Mouse (Mus musculus) layer of hippocampus, postnatal 25 days (tissue): ENCODE measurements around the gene Dyx1c1. TPM values are rescaled to one million over a fixed set of nuclear protein-coding genes. Genes with fewer than 3 reads are reported as not detected.

Experiments
- DNase-seq, 2 experiments: peaks; one replicate each; pipeline ENCODE4 v3.0.0; 2022; ENCODE audit warnings: mixed read lengths in 2 of 2, low spot score in 1 of 2; ENCODE audit errors: extremely low spot score in 1 of 2
- total RNA-seq, 2 experiments: library from RNA; stranded (reverse); gene quantifications; 2 replicates each; pipeline ENCODE4 v1.2.3; 2021

Gene Dyx1c1
- total RNA-seq, 2 experiments from 2014 or later = 2.0 to 2.5 TPM

DNA sequence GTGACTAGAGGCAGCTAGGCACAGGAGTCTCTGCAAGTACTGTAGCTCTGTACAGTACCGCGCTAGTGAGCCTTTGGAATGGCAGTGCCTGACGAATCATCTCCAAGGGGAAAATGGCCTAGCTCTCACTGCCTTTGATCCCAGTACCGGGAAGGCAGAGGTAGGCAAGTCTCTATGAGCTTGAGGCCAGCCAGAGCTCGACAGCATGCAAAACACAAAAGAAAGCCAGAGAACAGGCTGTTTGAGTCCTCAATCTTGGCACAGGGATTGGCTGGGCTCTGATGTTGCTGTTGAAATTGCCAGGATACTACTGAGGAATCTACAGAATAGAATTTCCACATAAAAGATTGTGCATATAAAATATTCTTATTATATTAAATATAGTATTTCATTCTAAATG is 13.8 kb downstream of the Dyx1c1 start:
- DNase-seq = no peak

GRCm38 (mm10) chr9:72972984-72973383 is 14.4 kb downstream of the Dyx1c1 start:
- DNase-seq = no peak

GRCm38 (mm10) chr9:72974734-72975133 is 16.1 kb downstream of the Dyx1c1 start:
- DNase-seq = no peak

- no peak for DNase-seq
Observed at GRCm38 (mm10) chr9:72975242-72975641, 16.7 kb downstream of the Dyx1c1 start.

- no peak for DNase-seq
Observed at GRCm38 (mm10) chr9:72983066-72983465, 24.5 kb downstream of the Dyx1c1 start.

GRCm38 (mm10) chr9:72985250-72986220 is 26.9 kb downstream of the Dyx1c1 start, which contains the start of the genes Ccpg1os and Ccpg1:
Gene Ccpg1os, minus strand, starts transcription at chr9:72985382.
Gene Ccpg1, plus strand, starts transcription at chr9:72985429.
- peak; percentile 86 to 87 for DNase-seq

DNA sequence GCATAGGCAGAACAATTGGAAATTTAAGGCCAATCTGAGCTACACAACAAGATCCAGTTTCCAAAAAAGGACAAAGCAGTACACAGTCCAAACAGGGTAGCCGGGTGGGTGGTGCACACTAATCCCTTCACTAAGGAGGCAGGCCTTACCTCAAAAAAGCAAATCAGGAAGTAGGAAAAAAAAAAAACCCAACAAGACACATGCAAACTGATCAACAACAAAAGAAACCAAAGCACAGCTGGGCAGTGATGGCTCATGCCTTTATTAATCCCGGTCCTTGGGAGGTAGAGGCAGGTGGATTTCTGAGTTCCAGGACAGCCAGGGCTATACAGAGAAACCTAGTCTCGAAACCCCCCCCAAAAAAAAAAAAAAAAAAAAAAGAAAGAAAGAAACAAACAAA is 29.1 kb downstream of the Dyx1c1 start:
- DNase-seq = no peak

DNA sequence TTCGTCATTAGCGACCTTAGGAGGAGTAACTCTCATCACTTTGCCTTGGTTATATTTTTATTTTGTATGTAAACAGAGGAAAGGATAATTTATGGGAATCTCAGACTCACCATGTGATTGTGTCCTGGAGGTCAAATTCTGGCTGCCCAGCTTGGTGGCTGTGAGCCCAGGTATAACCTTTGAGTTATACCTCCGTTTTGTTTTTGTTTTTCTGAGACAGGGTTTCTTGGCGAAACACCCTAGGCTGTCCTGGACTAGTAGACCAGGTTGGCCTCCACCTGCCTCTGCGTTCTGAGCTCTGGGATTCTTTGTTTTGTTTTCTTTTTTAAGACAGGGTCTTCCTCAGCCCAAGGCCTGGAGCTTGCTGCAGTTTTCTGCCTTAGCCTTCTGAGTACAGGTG is 30.1 kb downstream of the Dyx1c1 start:
- no peak for DNase-seq

DNA sequence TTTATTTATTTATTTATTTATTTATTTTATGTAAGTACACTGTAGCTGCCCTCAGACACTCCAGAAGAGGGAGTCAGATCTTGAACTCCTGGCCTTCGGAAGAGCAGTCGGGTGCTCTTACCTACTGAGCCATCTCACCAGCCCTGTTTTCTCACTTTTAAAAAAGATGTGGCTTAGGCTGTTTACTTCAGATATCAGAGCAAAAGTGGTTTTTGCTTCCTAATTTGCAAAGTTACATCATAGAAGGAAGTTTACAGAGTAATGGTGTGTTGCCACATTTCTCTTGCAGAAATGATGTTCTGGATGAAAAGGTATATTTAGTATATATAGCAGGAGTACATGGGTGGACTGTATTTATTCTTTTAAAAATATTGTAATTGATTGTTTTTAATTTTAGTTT is 32.8 kb downstream of the Dyx1c1 start:
- DNase-seq = no peak

DNA sequence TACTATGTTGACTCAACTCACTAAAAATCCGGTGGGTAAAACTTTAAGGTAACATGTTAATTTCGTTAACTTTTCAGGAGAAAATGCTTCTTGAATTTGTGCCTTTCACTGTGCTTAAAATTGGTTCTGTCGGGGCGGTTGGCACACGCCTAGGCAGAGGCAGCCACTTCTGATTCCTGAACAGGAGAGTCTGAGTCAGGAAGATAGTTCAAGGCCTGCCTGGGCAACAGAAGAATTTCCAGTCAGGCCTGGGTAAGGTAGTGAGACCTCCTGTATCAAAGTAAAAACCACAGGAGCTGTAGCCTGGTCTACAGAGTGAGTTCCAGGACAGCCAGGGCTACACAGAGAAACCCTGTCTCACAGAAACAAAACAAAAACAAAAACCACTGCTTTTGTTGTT is 34.0 kb downstream of the Dyx1c1 start:
- no peak for DNase-seq

DNA sequence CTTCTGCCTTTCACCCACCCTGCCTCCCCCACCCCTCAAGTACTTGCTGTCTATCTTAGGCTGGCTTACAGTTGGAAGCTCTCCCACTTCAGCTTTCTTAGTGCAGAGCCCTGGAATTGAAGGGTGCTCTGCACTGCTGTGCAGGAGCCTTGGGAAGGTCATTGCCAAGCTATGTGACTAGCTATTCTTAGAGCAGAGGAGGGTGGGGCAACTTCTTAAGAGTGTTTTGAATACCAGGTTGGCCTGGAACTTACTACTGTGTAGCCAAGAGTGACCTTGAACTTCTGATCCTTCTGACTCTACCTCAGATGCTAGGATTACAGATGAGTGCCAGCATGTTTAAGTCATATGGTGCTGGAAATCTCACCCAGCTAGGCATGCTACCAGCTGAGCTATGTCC is 37.6 kb downstream of the Dyx1c1 start:
- DNase-seq = no peak

DNA sequence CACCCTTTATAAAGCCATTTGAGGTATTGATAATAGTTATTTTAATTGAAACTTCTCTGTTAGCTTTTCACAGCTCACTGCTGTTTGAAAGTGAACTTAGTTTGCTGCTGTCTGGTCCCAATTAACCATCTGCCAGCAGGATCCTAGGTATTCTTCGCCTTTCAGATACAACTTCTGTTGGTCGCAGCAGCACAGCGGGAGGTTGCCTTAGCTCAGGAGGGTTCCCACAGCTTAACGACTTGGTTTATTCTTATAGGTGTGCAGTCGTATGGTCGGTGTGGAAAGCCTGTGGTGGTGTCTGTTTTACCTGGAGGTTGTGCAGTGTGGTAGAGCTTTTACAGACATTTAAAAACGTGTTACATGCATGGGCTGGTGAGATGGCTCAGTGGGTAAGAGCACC is 38.2 kb downstream of the Dyx1c1 start:
- DNase-seq = no peak

DNA sequence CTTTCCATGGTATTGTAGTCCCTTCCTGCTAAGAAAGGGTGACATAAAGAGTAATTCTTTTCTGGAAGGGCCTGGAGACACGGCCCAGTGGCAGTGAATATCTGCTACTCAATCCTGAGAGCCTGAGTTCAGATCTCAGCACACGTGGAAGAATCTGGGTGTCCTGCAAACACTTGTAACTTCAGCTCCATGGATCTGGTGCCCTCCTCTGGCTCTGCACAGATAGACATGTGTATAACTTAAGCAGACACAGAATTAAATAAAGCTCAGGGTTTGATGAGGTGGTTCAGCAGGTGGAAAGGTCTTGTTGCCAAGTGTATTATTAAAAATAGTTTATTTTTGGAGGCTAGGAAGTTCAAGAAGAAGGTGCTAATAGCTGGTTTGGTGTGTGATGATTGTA is 41.9 kb downstream of the Dyx1c1 start:
- no peak for DNase-seq

- no peak for DNase-seq
Observed at GRCm38 (mm10) chr9:73001314-73002011, 42.9 kb downstream of the Dyx1c1 start.

DNA sequence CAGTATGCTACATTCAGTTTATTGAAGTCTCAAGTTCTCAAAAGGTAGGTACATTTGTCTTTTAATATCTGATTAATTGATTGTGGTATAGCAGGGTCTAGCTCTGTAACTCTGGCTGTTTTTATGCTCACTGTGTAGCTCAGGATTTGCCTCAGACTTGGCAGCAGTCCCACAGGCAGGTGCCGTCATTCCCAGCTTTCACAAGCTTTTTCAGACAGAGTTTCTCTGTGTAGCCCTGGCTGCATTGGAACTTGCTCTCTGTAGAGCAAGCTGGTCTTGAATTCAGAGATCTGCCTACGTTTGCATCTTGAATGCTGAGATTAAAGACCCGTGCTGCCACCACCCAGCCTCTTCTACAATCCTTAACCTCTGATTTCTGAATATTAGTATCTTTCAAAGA is 43.6 kb downstream of the Dyx1c1 start:
- DNase-seq = no peak

DNA sequence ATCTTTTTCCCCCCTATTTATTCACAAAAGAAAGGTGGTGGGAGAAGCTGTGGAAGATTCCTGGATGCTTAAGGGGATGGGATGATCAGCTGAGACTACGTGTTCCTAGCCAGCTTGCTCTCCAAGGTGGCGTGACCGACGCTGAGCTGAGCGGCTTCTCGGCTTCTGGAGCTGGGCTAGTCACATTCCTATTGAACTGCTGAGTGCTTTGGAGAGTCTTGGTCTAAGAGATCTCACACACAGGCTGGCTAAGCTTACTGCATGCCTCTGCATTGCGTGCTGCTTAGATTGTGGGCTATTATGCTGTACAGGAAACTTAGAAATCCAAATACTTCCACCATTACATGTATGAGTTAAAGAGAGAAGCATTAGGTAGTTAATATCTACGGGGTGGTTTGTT is 45.5 kb downstream of the Dyx1c1 start:
- DNase-seq = no peak

DNA sequence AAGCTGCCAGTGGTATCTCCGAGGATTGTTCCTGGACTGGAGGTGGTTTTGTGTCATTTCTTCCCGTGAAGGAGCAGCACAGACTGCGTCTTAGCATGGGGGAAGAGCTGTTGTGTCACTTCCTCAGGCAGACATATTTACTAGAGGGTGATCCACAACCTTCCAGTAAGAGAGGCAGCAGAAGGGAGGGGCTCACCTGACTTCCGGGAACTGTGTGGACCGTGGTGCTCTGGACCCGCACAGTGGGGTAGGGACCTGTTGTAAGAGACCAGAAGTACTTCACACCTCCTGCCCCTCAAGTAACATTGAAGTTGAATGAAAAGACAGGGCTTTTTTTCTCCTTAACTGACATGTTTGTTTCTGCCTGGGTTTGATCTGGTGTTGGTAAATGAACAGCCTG is 46.5 kb downstream of the Dyx1c1 start:
- no peak for DNase-seq

- no peak for DNase-seq
Observed at GRCm38 (mm10) chr9:73006175-73006574, 47.6 kb downstream of the Dyx1c1 start.

GRCm38 (mm10) chr9:73008384-73008783 is 49.8 kb downstream of the Dyx1c1 start:
- DNase-seq = no peak

GRCm38 (mm10) chr9:73012629-73013028 is 54.0 kb downstream of the Dyx1c1 start:
- DNase-seq = no peak

DNA sequence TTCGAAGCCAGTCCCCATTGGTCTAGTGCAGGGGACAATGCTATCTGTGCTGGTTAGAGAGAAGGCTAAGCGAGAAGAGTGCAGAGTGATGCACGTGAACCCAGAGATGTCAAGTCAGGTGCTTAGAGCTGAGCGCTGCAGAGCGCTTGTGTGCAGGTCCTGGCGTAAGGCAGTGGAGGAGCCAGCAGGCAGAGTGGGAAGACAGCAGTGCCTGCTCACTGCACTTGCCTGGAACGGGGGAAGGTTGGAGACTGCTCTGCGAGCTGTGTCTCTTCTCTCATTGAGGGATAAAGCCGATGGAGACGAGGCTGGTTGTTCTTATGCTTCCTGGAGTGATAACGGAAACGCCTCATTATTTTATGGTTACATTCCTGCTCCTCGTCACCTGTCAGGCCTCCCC is 56.1 kb downstream of the Dyx1c1 start:
- no peak for DNase-seq

DNA sequence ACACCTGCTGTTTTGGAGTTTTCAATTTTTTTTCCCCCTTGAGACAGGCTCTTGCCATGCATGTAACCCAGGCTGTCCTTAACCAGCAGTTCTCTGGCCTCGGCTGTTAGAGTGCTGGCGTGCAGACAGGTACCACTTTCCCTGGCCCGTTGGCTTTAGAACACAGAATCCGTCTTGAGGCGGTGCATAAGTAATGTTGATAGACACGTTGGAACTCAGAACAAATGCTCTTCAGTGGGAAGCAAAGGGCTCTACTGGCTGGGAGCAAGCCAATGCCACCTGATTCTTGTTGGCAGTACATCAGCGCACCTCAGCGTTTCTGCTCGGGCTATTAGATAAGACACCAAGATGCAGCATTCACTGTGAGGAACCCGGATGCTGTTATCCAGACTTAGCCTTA is 61.3 kb downstream of the Dyx1c1 start:
- DNase-seq = no peak
